Mouse (Mus musculus) left cerebral cortex, adult 9 months (tissue): ENCODE results near the gene Lama1.

Source experiments
- DNase-seq, 2 experiments: peaks; one replicate each; pipeline ENCODE4 v3.0.0; 2022; ENCODE audit warnings: low spot score in 2 of 2

The Lama1 gene

GRCm38 (mm10) chr17:67696694-67697386 is at the start of gene Lama1:
Gene Lama1, plus strand, starts transcription at chr17:67697259.
- peak in 1 of 2 experiments; percentile 10 for DNase-seq

DNA sequence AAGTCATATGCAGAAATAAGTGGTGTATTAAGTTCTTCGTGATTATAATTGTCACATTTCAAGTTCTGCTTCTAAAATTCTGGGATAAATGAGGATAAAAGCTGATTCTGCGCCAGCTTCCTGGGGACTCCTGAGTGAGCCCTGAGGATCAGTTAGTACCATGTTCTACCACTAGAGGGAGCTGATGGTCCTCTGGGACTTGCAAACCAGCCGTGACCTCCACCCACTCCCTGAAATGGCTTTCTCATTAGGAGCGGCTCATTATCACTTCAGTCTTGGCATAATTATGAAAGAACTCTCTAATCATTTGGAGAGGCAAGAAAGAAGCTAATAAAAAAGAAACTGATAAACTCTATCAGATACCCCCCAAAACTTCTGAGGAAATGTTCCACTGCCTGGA is 45.6 kb upstream of the Lama1 start:
- peak in 1 of 2 experiments; percentile 57 for DNase-seq

DNA sequence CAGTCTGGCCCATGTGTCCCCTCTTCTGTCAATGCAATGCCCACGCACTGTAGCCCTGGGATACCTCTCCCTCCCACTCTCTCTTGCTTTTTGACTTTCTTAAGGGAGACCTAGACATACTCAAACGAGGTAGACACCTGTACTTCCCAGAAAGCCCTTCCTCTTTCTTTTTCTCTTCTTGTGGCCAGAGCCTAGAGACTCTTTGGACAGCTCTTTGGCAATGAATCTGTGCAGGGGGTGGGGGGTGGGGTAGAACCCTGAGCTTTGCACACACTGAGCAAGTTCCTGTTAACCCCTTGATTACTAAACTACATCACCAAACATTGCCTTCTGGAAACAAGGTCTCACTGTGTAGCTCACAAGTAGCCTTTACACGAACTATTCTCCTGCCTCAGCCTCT is 32.8 kb upstream of the Lama1 start:
- DNase-seq: no peak

- no peak for DNase-seq
Observed at GRCm38 (mm10) chr17:67666981-67667380, 30.1 kb upstream of the Lama1 start.

- peak in 1 of 2 experiments; percentile 62 for DNase-seq
Observed at GRCm38 (mm10) chr17:67667981-67668380, 29.1 kb upstream of the Lama1 start.

GRCm38 (mm10) chr17:67678576-67678975 is 18.5 kb upstream of the Lama1 start:
- no peak for DNase-seq

DNA sequence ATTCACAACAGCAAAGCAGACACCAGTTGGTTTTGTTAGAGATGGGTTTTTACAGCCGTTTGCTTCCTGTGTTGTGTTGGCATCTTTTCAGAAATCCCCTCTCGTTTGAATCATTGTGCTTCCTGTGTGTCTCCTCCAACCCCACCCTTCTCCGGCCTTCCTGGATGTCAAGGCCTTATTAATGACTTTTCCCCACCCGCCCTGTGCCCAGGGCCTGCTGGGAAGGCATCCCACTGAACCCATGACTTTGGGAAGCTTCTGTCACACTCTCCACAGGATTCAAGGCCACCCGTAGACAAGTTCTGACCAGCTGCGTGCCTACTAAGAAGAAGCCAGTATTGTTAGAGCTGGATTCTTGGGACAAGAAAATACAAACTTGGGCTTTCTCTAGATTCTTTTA is 16.0 kb upstream of the Lama1 start:
- DNase-seq: no peak

DNA sequence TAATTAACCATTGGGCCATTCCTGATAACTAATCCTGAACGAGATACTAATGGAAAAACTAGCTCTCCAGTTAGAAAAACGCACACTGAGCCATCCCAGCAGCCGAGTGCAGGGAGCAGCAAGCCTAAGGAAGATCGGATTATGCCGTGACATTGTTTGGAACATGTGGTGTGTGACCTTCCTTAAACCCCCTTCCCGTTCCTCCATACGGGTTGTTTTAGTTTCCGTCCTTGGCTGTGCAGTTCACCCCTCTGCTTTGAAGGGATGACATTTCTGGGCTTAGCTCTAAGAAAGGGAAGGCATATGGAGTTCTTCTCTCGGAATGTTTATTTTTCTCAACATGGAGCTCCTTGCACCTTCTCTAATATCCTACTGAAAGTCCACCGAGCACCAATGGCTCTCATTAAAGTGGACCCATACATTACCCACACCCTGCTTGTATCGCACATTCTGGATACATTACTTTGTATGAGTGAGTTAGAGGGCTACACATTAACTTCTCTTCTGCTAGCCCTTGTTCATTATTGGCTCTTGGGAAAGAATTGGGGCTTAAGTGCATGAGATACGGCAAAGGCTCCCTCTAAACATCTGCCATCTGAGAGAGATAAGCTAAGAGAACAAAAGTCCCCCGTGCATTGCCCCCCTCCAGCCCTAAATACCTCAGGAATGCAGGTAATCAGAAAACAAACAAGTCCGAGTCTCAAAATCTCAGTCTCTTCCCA is 11.9 kb upstream of the Lama1 start:
- no peak for DNase-seq

DNA sequence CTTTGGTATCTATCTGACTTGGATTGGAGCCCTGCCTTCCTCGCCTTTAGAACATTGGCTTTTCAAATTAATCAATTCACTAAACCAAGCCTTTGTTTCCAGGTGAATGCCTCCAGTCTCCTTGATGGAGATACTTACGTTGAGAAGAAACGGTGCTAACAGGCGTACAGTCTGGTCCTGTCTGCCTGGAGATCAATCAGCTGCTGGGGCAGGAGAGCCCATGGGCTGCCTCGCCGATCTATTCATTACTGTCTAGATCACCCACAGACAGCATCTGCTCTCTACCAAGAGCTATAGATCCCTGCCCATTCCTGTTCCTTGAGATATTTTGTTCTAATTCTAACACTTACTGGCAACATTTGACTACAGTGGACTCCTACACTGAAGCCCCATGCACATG is 9.6 kb upstream of the Lama1 start:
- no peak for DNase-seq

GRCm38 (mm10) chr17:67690689-67691088 is 6.4 kb upstream of the Lama1 start:
- no peak for DNase-seq

DNA sequence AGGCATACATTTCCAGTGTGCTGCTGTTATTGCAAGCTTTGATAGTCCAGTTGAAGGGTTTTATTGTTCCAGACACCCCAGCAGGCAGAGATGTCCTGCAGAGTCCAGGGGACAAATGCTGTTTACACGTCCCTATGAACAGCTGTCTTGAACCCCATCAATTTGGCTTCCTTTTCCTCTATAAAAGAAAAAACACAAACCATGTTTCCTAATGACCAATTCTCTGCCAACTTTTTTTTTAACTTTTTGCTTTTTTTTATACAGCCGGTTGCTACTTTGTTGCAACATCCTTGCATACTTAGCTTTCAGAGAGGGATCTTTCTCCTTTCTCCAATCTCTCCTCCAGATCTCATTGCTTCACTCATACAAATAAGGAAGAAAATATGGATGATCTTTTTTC is 4.4 kb upstream of the Lama1 start:
- no peak for DNase-seq

GRCm38 (mm10) chr17:67693861-67694260 is 3.2 kb upstream of the Lama1 start:
- DNase-seq: no peak

DNA sequence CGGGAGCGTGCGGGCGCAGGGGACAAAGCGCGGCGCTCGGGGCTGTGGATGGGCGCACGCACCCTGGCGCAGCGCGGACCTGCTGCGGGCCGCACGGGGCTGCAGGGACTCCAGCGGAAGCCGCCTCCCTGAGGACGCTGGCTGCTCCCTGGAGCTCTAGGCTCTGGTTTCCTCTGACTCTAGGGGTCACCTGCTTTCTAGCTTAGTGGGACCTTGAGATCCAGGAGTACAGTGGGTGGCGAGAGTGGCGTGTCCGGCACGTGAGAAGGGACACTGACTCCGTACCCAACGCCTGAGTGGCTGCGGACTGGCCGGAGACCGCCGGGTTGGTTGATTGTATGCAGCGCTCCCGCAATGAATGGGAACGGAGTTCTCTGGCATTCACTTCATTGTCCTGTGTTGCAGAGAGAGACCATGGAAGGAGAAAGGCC is 417 bp downstream of the Lama1 start:
- no peak for DNase-seq

DNA sequence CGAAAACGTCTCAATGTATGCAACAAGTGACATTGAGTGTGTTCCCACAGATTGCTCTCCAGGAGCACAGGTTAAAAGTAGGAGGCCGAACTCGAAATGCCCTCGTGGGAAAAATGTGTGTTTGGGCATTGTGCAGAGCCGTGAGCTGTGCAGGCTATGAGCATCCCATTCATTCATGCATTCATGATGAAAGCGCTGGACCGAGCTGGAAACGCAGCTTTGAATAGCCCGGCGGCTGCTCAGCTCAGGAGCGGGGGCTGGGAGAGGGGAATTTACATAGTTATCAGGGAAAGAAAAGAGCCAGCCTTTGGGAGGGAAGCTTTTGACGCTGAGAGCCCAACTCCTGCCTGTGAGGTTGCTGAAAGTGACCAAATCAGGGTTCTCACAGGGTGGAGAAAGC is 1.2 kb downstream of the Lama1 start:
- DNase-seq: peak in 1 of 2 experiments; percentile 10

GRCm38 (mm10) chr17:67701761-67702160 is 4.7 kb downstream of the Lama1 start:
- DNase-seq: no peak

DNA sequence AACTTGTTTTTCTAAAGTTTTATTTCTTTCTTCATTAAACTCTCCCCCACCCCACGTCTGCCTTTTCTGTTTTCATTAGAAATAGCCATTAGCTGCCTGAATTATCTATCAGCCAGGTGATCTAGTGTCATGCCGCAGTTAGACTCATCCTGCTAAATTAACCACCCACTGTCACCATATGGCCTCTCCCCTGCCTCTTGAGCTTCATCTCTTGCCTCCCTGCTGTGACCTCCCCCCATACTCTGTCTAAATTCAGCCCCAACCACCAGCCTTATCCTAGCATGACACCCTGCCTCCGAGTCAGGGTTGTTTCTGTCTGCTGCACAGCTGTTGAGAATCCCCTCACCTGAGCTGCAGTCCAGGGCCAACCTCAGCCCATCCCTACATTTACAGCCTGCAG is 5.9 kb downstream of the Lama1 start:
- DNase-seq: no peak

DNA sequence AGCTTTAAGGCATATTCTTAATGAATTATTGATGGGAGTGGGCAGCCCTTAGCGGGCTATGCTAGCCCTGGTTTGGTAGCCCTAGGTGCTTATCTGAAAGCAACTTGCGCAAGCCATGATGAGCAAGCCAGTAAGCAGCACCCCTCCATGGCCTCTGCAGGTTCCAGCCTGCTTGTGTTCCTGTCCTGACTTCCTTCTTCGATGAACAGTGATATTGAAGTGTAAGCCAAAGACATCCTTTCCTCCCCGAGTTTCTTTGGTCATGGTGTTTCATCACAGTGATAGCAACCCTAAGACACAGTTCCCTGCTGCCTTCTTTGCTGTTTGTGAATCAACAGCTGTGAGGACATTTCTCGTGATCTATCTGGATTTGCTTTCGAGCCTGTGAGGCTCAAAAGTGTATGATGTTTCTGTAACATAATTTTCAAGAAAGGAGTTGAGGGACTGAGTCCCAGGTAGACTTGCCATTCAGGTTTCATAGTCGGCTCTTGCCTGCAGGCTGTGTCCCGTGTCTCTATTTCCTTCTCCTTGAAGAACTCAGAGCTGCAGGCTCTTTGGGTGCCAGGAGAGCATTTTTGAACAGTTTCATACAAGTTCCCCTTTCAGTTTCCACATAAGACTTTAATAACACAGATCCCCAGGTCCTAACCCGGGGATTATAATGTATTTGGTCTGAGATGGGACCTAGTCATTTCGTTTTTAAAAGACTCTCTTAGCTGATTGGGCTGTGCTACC is 8.1 kb downstream of the Lama1 start:
- no peak for DNase-seq

GRCm38 (mm10) chr17:67706372-67706771 is 9.3 kb downstream of the Lama1 start:
- DNase-seq: no peak

DNA sequence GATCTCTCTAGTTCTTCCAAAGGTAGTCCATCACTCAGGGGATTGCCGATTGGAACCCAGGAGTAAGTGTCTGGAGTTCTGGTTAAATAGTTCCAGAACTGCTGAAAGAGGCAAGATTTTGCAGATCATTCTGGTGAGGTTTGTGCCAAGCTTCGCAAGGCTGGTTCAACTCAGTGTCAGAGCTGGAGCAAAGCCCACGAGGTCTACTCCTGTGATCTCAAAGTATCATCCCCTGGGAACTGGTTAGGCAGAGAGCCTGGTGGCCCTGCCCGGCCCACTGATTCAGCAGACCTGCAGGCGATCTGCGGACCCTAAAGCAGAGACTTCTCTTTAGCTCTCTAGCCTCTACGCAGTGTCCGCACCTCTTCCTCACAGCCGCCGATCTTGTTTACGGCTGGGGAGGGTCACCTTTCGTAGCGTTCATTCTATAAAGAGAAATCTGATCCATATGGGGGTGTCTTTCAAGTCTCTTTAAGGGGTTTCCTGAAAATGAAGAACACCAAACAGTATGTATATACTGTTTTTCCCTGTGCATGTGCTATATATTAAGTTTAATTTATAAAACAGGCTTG is 10.8 kb downstream of the Lama1 start:
- no peak for DNase-seq

- DNase-seq: no peak
Observed at GRCm38 (mm10) chr17:67710377-67710781, 13.3 kb downstream of the Lama1 start.

DNA sequence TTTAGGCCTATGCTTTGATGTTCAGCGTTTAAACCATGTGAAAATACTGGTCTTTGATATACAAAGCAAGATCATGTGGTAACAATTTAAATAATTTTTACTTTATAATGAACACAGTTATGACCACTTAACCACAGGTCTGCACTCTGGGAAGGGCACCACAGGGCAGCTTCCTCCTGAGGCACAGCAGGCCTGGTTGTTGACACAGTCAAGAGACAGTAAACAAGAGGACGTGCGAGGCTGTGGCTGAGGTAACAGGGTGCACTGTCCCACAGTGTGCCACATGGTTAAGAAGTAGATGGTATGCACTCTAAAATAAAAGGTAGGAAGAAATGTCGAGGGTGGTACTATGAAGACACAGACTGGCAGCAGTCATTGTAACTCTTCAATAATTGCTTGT is 14.3 kb downstream of the Lama1 start:
- no peak for DNase-seq

DNA sequence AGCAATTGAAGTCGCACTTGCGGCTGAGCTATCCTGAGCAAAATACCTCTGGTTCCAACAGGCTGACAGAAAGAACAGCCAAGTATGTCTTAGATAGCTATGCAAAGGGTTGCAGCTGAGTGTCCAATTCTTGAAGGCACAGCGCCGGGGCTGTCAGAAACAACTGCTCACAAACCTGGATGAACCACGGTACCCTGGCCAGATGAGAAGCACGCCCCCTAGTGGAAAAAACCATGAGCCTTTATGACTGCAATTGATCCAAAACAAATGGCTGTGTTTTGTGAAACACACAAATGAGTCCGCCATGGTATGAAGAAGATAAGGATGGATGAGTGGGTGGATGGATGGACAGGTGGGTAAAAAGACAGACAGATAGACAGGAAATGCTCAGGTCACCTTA is 15.9 kb downstream of the Lama1 start:
- no peak for DNase-seq
